Mouse (Mus musculus) gastrocnemius, postnatal 14 days (tissue): ENCODE results near the gene Gm10563. TPM values are rescaled to one million over a fixed set of nuclear protein-coding genes. Genes with fewer than 3 reads are reported as not detected.

ENCODE experiments used
- DNase-seq: peaks from one replicate; pipeline ENCODE4 v3.0.0; 2021; ENCODE audit warnings: mixed read lengths
- intact Hi-C: fragments of 180-260 bp; cut with DNase I; formaldehyde crosslinking; loops from one replicate; pipeline ENCODE4 v1.15.1; 2025; ENCODE audit warnings: low total_unique reads
- total RNA-seq, 2 experiments: library from RNA; stranded (reverse); gene quantifications; 2 replicates each; pipeline ENCODE4 v1.2.3; 2021

Gm10563 gene
- total RNA-seq, 2 experiments from 2014 or later, result not detected

GRCm38 (mm10) chr4:155601091-155601996 is 43.9 kb downstream of the Gm10563 start, which contains the start of gene Slc35e2:
Gene Slc35e2, plus strand, starts transcription at chr4:155601416.
- DNase-seq, result peak; percentile 94
- intact Hi-C loops, result no loop called here

- intact Hi-C loops, result no loop called here
- DNase-seq, result no peak
These were observed 45.0 kb downstream of the Gm10563 start for GRCm38 (mm10) chr4:155599901-155600825.

GRCm38 (mm10) chr4:155598536-155598935 is 46.7 kb downstream of the Gm10563 start:
- intact Hi-C loops, result no loop called here
- DNase-seq, result no peak

GRCm38 (mm10) chr4:155596606-155597005 is 48.6 kb downstream of the Gm10563 start:
- intact Hi-C loops, result no loop called here
- DNase-seq, result no peak

GRCm38 (mm10) chr4:155595777-155596176 is 49.4 kb downstream of the Gm10563 start:
- DNase-seq, result no peak
- intact Hi-C loops, result no loop called here

- intact Hi-C loops, result no loop called here
- DNase-seq, result no peak
These were observed 51.4 kb downstream of the Gm10563 start for GRCm38 (mm10) chr4:155593780-155594179.

GRCm38 (mm10) chr4:155591012-155591719 is 54.0 kb downstream of the Gm10563 start:
- intact Hi-C loops, result no loop called here
- DNase-seq, result no peak

GRCm38 (mm10) chr4:155589356-155589755 is 55.9 kb downstream of the Gm10563 start:
- DNase-seq, result no peak
- intact Hi-C loops, result no loop called here

- DNase-seq, result no peak
These were observed 62.8 kb downstream of the Gm10563 start for GRCm38 (mm10) chr4:155582279-155582905.

GRCm38 (mm10) chr4:155580420-155580819 is 64.8 kb downstream of the Gm10563 start:
- intact Hi-C loops, result loop anchor here (5.0 kb wide), 1 partner anchor 98 kb away; no protein-coding TSS in a partner anchor
- peak; percentile 50 for DNase-seq

More at GRCm38 (mm10) chr4:155582279-155582905, 62.8 kb downstream of the Gm10563 start:
- intact Hi-C loops, result loop anchor here (5.0 kb wide), 1 partner anchor 100 kb away; no protein-coding TSS in a partner anchor

- intact Hi-C loops, result no loop called here
- DNase-seq, result peak; percentile 74
These were observed 66.7 kb downstream of the Gm10563 start for GRCm38 (mm10) chr4:155578336-155579125.

- DNase-seq, result no peak
- intact Hi-C loops, result no loop called here
These were observed 67.5 kb downstream of the Gm10563 start for GRCm38 (mm10) chr4:155577741-155578140.

GRCm38 (mm10) chr4:155577132-155577531 is 68.1 kb downstream of the Gm10563 start:
- DNase-seq, result no peak
- intact Hi-C loops, result no loop called here

GRCm38 (mm10) chr4:155575521-155575920 is 69.7 kb downstream of the Gm10563 start:
- intact Hi-C loops, result no loop called here
- no peak for DNase-seq

- no peak for DNase-seq
- intact Hi-C loops, result no loop called here
These were observed 70.3 kb downstream of the Gm10563 start for GRCm38 (mm10) chr4:155574931-155575330.

- intact Hi-C loops, result no loop called here
- DNase-seq, result no peak
These were observed 71.3 kb downstream of the Gm10563 start for GRCm38 (mm10) chr4:155573876-155574275.

GRCm38 (mm10) chr4:155573155-155573554 is 72.1 kb downstream of the Gm10563 start:
- no peak for DNase-seq
- intact Hi-C loops, result no loop called here

- intact Hi-C loops, result no loop called here
- DNase-seq, result no peak
These were observed 73.8 kb downstream of the Gm10563 start for GRCm38 (mm10) chr4:155571442-155571841.
